Mouse (Mus musculus) stomach, postnatal 0 days (tissue): ENCODE data around the gene Sco2. TPM values are rescaled to one million over a fixed set of nuclear protein-coding genes. Genes with fewer than 3 reads are reported as not detected.

ENCODE experiments used
- ATAC-seq: fragments of 200-750 bp; cut with Nextera tagmentation; 2 replicates; pipeline ENCODE4 v1.8.0; 2017; ENCODE audit not compliant: low FRiP score, low TSS enrichment
- DNase-seq: peaks from one replicate; pipeline ENCODE4 v3.0.0-alpha.2; 2016; ENCODE audit warnings: low spot score
- H3K27ac ChIP-seq: fragments of 300-500 bp; sonication (generic); replicated peaks from 2 replicates; pipeline ENCODE4 v1.5.1; 2014; ENCODE audit warnings: mild to moderate bottlenecking, control low read depth
- H3K27me3 ChIP-seq: fragments of 300-500 bp; sonication (generic); 2 replicates; pipeline ENCODE4 v1.6.1; 2014; ENCODE audit warnings: low read length; ENCODE audit not compliant: control insufficient read depth, insufficient read depth
- H3K36me3 ChIP-seq: fragments of 300-500 bp; sonication (generic); 2 replicates; pipeline ENCODE4 v1.6.1; 2014; ENCODE audit warnings: low read length, mixed read lengths; ENCODE audit not compliant: control insufficient read depth, insufficient read depth
- H3K4me1 ChIP-seq: fragments of 300-500 bp; sonication (generic); replicated peaks from 2 replicates; pipeline ENCODE4 v1.6.1; 2014; ENCODE audit warnings: antibody characterized with exemption; ENCODE audit not compliant: control insufficient read depth, insufficient read depth
- H3K4me2 ChIP-seq: fragments of 300-500 bp; sonication (generic); replicated peaks from 2 replicates; pipeline ENCODE4 v1.6.1; 2014; ENCODE audit warnings: low read depth, mild to moderate bottlenecking, control low read depth, moderate library complexity
- H3K4me3 ChIP-seq: fragments of 300-500 bp; sonication (generic); 2 replicates; pipeline ENCODE4 v1.5.1; 2014; ENCODE audit warnings: low read depth, low read length, control low read depth
- H3K9ac ChIP-seq: fragments of 300-500 bp; sonication (generic); 2 replicates; pipeline ENCODE4 v1.6.1; 2014; ENCODE audit warnings: mild to moderate bottlenecking, low read length, control low read depth, mixed read lengths
- H3K9me3 ChIP-seq: fragments of 300-500 bp; sonication (generic); 2 replicates; pipeline ENCODE4 v1.6.1; 2016; ENCODE audit warnings: low read length; ENCODE audit not compliant: control insufficient read depth
- CTCF ChIP-seq: IDR thresholded peaks from 2 replicates; pipeline ENCODE4 v1.5.1; 2016; ENCODE audit warnings: antibody characterized with exemption, low read depth, mild to moderate bottlenecking, moderate library complexity
- EP300 ChIP-seq: optimal IDR thresholded peaks from 2 replicates; pipeline ENCODE3; 2016; ENCODE audit warnings: antibody characterized with exemption
- WGBS: fragments of 180-500 bp; shearing (Covaris S2); extraction: QIAGEN DNeasy Blood & Tissue Kit; methylation state at CpG from one replicate; pipeline ENCODE4 v1.1.7; 2014; 5-methylcytosine and 5-hydroxymethylcytosine counted together
- polyA plus RNA-seq: library from polyadenylated mRNA; unstranded; fragments of >200 nt; fragmentation: Nextera tagmentation; extraction: Ambion mirVana; gene quantifications from 2 replicates; pipeline ENCODE4 v1.2.1, GENCODE M21; 2015

Gene Sco2
- polyA plus RNA-seq, 1 experiment from 2014 or later, result 6.3 TPM

GRCm38 (mm10) chr15:89343325-89343724 is 30.3 kb downstream of the Sco2 start:
- Histone ChIP-seq H3K9me3 (no peaks in the 10 kb centered on the region), H3K27ac (no peak overlapping the region), H3K4me2 (no peak overlapping the region), H3K27me3 (no peaks in the 10 kb centered on the region), H3K9ac (no peak overlapping the region), H3K36me3 (no peaks in the 10 kb centered on the region), H3K4me1 (no peaks in the 10 kb centered on the region), H3K4me3 (no peak overlapping the region)
- no peak for DNase-seq
- ATAC-seq, result no peak
- 82% methylated on average over 3 of the region's 3 CpGs for WGBS
- TF ChIP-seq CTCF (peak; percentile 40), EP300 (no peak)

- no peak overlapping the region for H3K27ac ChIP-seq
- DNase-seq (no peak), ATAC-seq (no peak)
- H3K4me1 ChIP-seq, result no peaks in the 10 kb centered on the region
- H3K4me2 ChIP-seq, result no peak overlapping the region
- H3K4me3 ChIP-seq, result no peak overlapping the region
- no peaks in the 10 kb centered on the region for H3K27me3 ChIP-seq
- H3K36me3 ChIP-seq, result no peaks in the 10 kb centered on the region
- no peaks in the 10 kb centered on the region for H3K9me3 ChIP-seq
- WGBS, result 48% methylated on average over 1 of the region's 1 CpGs
- TF ChIP-seq EP300 (no peak), CTCF (peak; percentile 25; the same call in 1 of the 2 replicates)
- no peak overlapping the region for H3K9ac ChIP-seq
These were observed 32.0 kb downstream of the Sco2 start for GRCm38 (mm10) chr15:89341678-89342077.

- Histone ChIP-seq H3K9me3 (no peaks in the 10 kb centered on the region), H3K4me1 (no peaks in the 10 kb centered on the region), H3K4me2 (no peak overlapping the region), H3K9ac (no peak overlapping the region), H3K36me3 (no peaks in the 10 kb centered on the region), H3K4me3 (no peak overlapping the region), H3K27ac (no peak overlapping the region), H3K27me3 (no peaks in the 10 kb centered on the region)
- ATAC-seq, result no peak
- DNase-seq, result no peak
- no peak for TF ChIP-seq EP300
- TF ChIP-seq CTCF, result no peak
- 69% methylated on average over 3 of the region's 3 CpGs for WGBS
These were observed 33.5 kb downstream of the Sco2 start for GRCm38 (mm10) chr15:89340136-89340535.

GRCm38 (mm10) chr15:89339696-89340095 is 34.0 kb downstream of the Sco2 start:
- Histone ChIP-seq H3K4me2 (no peak overlapping the region), H3K36me3 (no peaks in the 10 kb centered on the region), H3K9me3 (no peaks in the 10 kb centered on the region), H3K27me3 (no peaks in the 10 kb centered on the region), H3K4me1 (no peaks in the 10 kb centered on the region), H3K9ac (no peak overlapping the region), H3K27ac (no peak overlapping the region), H3K4me3 (no peak overlapping the region)
- TF ChIP-seq EP300, result no peak
- TF ChIP-seq CTCF, result no peak
- DNase-seq, result no peak
- no peak for ATAC-seq
- 81% methylated on average over 2 of the region's 2 CpGs for WGBS

- Histone ChIP-seq H3K27ac (no peak overlapping the region), H3K9ac (no peak overlapping the region), H3K36me3 (no peaks in the 10 kb centered on the region), H3K9me3 (no peaks in the 10 kb centered on the region), H3K4me1 (no peaks in the 10 kb centered on the region), H3K4me2 (no peak overlapping the region), H3K27me3 (no peaks in the 10 kb centered on the region), H3K4me3 (no peak overlapping the region)
- no peak for ATAC-seq
- 85% methylated on average over 14 of the region's 14 CpGs for WGBS
- TF ChIP-seq CTCF, result no peak
- TF ChIP-seq EP300, result no peak
- no peak for DNase-seq
These were observed 37.2 kb downstream of the Sco2 start for GRCm38 (mm10) chr15:89336422-89336821.

GRCm38 (mm10) chr15:89334774-89335537 is 38.7 kb downstream of the Sco2 start:
- TF ChIP-seq EP300, result no peak
- no peak for TF ChIP-seq CTCF
- ATAC-seq, result no peak
- 77% methylated on average over 17 of the region's 17 CpGs for WGBS
- Histone ChIP-seq H3K4me2 (no peak overlapping the region), H3K4me1 (no peaks in the 10 kb centered on the region), H3K4me3 (no peak overlapping the region), H3K9me3 (no peaks in the 10 kb centered on the region), H3K9ac (no peak overlapping the region), H3K27me3 (no peaks in the 10 kb centered on the region), H3K27ac (no peak overlapping the region), H3K36me3 (no peaks in the 10 kb centered on the region)
- no peak for DNase-seq
